Mouse (Mus musculus) heart, adult 2 months (tissue): ENCODE data around the gene Rtl10.

ENCODE experiments used
- CTCF ChIP-seq: fragments of 200-600 bp; IDR thresholded peaks from 2 replicates; pipeline ENCODE4 v1.8.1; 2022; ENCODE audit warnings: antibody characterized with exemption, mild to moderate bottlenecking, moderate library complexity
- POLR2A ChIP-seq: fragments of 200-500 bp; IDR thresholded peaks from 2 replicates; pipeline ENCODE4 v1.6.1; 2011; ENCODE audit warnings: mild to moderate bottlenecking, low read depth, low read length, control low read depth; ENCODE audit not compliant: insufficient read depth

DNA sequence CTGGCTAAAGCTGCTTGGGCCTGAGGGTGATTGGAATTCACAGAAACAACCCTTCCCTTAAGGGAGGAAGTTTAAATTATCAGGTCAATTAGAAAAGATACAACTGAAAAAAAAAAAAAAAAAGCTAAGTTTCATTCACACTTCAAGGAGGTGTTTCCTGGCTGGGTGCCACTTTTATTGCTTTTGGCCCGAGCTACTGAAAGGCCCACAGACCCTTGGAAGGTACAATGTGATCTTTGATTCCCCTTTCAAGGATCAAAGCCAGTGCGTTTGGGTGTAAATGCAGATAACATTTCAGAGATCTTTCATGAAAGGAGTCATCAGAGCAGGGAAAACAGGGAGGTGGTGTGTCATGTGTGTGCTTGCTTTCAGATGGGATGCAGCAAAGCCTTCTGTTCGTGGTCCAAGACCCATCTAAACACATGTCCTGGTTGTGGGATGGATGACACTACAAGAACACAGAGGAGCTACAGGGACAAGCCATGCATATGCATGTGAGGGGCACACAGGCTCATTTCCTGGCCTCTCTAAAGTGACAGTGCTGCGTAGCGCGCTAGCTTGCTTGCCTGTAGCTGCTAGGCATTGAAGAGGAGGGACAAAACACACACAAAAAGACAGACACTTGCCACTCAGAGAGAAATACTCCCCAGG lies 711 bp upstream of the Rtl10 start:
- TF ChIP-seq POLR2A (no peak), CTCF (no peak)
